Mouse (Mus musculus) midbrain, embryonic 11.5 days (tissue): ENCODE results near the gene Lhpp. TPM values are rescaled to one million over a fixed set of nuclear protein-coding genes. Genes with fewer than 3 reads are reported as not detected.

Experiments
- ATAC-seq: fragments of 200-750 bp; cut with Nextera tagmentation; 2 replicates; pipeline ENCODE4 v1.8.0; 2017; ENCODE audit warnings: moderate TSS enrichment, moderate library complexity; ENCODE audit not compliant: low FRiP score
- DNase-seq: peaks from one replicate; pipeline ENCODE4 v3.0.0; 2015; ENCODE audit warnings: low spot score; ENCODE audit errors: missing footprints
- H3K27ac ChIP-seq: fragments of 300-500 bp; sonication (generic); 2 replicates; pipeline ENCODE4 v1.5.1; 2014; ENCODE audit warnings: low read depth, low read length
- H3K27me3 ChIP-seq: fragments of 300-500 bp; sonication (generic); 2 replicates; pipeline ENCODE4 v1.6.1; 2014; ENCODE audit warnings: mild to moderate bottlenecking, low read length, moderate library complexity, mixed read lengths; ENCODE audit not compliant: control insufficient read depth, insufficient read depth
- H3K36me3 ChIP-seq: fragments of 300-500 bp; sonication (generic); 2 replicates; pipeline ENCODE4 v1.6.1; 2014; ENCODE audit warnings: mild to moderate bottlenecking, low read length, moderate library complexity, mixed read lengths; ENCODE audit not compliant: control insufficient read depth, insufficient read depth
- H3K4me1 ChIP-seq: fragments of 300-500 bp; sonication (generic); 2 replicates; pipeline ENCODE4 v1.6.1; 2014; ENCODE audit warnings: low read length; ENCODE audit not compliant: control insufficient read depth, insufficient read depth
- H3K4me2 ChIP-seq: fragments of 300-500 bp; sonication (generic); 2 replicates; pipeline ENCODE4 v1.6.1; 2014; ENCODE audit warnings: mild to moderate bottlenecking, moderate library complexity
- H3K4me3 ChIP-seq: fragments of 300-500 bp; sonication (generic); 2 replicates; pipeline ENCODE4 v1.5.1; 2014; ENCODE audit warnings: low read depth, low read length
- H3K9ac ChIP-seq: fragments of 300-500 bp; sonication (generic); 2 replicates; pipeline ENCODE4 v1.6.1; 2014; ENCODE audit warnings: low read length
- H3K9me3 ChIP-seq: fragments of 300-500 bp; sonication (generic); 2 replicates; pipeline ENCODE4 v1.6.1; 2016; ENCODE audit warnings: low read length; ENCODE audit not compliant: control insufficient read depth
- WGBS: fragments of 180-500 bp; shearing (Covaris S2); extraction: QIAGEN DNeasy Blood & Tissue Kit; methylation state at CpG from one replicate; pipeline ENCODE4 v1.1.7; 2014; 5-methylcytosine and 5-hydroxymethylcytosine counted together
- polyA plus RNA-seq: library from polyadenylated mRNA; unstranded; fragments of >200 nt; fragmentation: Nextera tagmentation; extraction: Ambion mirVana; gene quantifications from 2 replicates; pipeline ENCODE4 v1.2.1, GENCODE M21; 2014

Gene Lhpp
- polyA plus RNA-seq, 1 experiment from 2014 or later = 20.8 TPM

DNA sequence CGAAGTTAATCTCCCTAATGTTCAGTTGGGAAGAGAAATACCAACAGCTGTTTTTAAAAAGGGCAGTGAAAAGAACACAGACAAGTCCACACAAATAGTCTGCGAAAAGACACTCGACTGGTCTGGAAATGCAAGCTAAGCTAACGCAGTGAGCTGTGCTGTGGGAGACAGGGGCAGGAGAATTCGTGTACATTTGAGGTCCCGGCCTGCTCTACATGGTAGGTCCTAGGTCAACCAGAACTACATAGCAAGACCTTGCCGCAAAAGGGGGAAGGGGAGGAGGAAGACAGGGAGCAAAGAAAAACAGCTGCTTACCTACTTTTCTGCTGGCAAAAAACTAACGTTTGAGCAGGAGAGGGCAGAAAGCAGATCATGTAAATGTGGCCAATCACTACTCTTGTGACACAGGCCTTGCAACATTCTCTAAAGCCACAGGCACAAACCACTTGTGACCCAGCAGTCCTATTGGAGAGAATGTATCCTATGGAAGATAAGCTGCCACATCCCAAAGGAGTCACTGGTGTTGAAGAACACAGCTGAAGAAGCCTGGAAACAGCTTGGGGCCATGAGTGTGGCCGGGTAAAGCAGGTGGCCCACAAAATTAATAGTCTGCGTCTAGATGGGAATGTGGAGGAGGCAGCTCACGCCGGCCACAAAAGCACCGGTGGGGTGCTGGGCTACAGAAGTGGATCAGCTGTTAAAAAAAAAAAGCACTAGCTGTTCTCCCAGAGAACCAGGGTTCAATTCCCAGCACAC, 115.8 kb downstream of the Lhpp start:
- no peak overlapping the region for H3K9ac ChIP-seq
- no peak for DNase-seq
- H3K27me3 ChIP-seq = no peaks in the 10 kb centered on the region
- no peaks in the 10 kb centered on the region for H3K9me3 ChIP-seq
- ATAC-seq = no peak
- WGBS = 85% methylated on average over 13 of the region's 13 CpGs
- H3K4me3 ChIP-seq = no peak overlapping the region
- H3K27ac ChIP-seq = no peak overlapping the region
- H3K4me1 ChIP-seq = peaks cover 4% of the 10 kb centered on the region; the same call in 1 of the 2 replicates
- H3K4me2 ChIP-seq = no peak overlapping the region
- no peaks in the 10 kb centered on the region for H3K36me3 ChIP-seq

- no peaks in the 10 kb centered on the region for H3K36me3 ChIP-seq
- H3K27me3 ChIP-seq = no peaks in the 10 kb centered on the region
- peaks cover 15% of the 10 kb centered on the region for H3K4me1 ChIP-seq
- DNase-seq (no peak), ATAC-seq (no peak)
- no peak overlapping the region for H3K4me2 ChIP-seq
- H3K9ac ChIP-seq = no peak overlapping the region
- H3K9me3 ChIP-seq = no peaks in the 10 kb centered on the region
- WGBS = 78% methylated on average over 4 of the region's 4 CpGs
- no peak overlapping the region for H3K27ac ChIP-seq
- no peak overlapping the region for H3K4me3 ChIP-seq
These were observed 118.8 kb downstream of the Lhpp start for GRCm38 (mm10) chr7:132729093-132729831.

DNA sequence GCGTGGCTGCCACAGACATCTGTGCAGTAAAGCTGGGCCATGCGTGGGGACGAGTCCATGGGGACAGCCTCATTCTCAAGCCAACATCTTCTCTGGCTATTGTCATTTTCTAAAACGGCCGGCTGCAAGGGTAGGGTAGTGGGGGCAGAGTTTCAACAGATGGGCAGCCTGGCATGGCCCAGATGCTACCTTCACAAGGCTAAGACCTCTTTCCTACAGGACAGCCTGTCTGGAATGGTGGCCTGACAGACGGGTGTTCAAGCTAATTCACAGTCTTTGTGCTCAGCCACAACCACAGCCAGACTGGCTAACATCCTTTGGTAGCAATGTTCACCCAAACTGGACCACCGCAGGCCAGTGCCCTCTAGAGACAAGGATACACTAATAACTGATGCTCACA, 120.1 kb downstream of the Lhpp start:
- Histone ChIP-seq H3K27me3 (no peaks in the 10 kb centered on the region), H3K36me3 (no peaks in the 10 kb centered on the region), H3K9ac (no peak overlapping the region), H3K4me1 (peaks cover 15% of the 10 kb centered on the region), H3K27ac (no peak overlapping the region), H3K4me3 (no peak overlapping the region), H3K9me3 (no peaks in the 10 kb centered on the region), H3K4me2 (no peak overlapping the region)
- DNase-seq (no peak), ATAC-seq (no peak)
- WGBS = 85% methylated on average over 7 of the region's 7 CpGs

GRCm38 (mm10) chr7:132731558-132731957, 121.1 kb downstream of the Lhpp start:
- Histone ChIP-seq H3K27me3 (no peaks in the 10 kb centered on the region), H3K9ac (no peak overlapping the region), H3K4me1 (peaks cover 18% of the 10 kb centered on the region), H3K9me3 (no peaks in the 10 kb centered on the region), H3K4me2 (no peak overlapping the region), H3K4me3 (no peak overlapping the region), H3K27ac (0 out of 2 replicates have a peak overlapping the region, but pooled peaks have one; percentile 12), H3K36me3 (no peaks in the 10 kb centered on the region)
- ATAC-seq = 0 out of 2 replicates have a peak, but pooled peaks have one; percentile 4
- DNase-seq = no peak
- WGBS = 41% methylated on average over 6 of the region's 6 CpGs

DNA sequence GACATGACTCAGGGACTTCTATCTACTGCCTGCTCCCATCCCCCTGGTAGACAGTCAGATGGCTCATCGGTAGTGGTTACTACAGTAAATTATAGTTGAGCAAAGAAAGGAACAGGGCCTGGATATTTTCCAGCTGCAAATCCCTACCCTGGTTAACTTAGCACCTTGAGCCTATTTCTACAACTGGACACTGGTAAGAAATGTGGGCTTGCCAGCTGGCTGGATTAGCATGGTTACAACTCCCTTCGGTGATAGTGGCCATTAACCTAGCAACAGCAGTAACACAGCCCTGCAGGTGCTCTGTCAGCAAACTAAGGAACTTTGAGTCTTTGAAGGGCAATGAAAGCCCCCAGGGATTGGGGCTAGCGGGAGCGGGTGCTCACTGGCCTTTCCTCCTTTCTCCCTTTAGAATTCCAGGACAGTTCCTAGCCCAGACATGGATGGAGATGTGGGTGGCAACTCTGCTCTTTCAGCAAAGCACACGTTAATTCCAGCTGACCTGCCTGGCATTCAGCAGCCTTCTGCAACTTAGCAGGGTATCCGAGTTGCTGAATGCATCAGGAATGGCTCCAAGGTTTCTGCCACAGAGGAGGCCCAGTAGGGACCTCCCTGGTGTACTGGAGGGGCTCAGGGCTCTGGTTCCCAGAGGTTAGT, 121.8 kb downstream of the Lhpp start:
- WGBS = 58% methylated on average over 6 of the region's 6 CpGs
- H3K27ac ChIP-seq = peak overlapping the region; percentile 12; the same call in 1 of the 2 replicates
- peak; percentile 43; the same call in 1 of the 2 replicates for ATAC-seq

GRCm38 (mm10) chr7:132733521-132733920, 123.1 kb downstream of the Lhpp start:
- no peaks in the 10 kb centered on the region for H3K9me3 ChIP-seq
- no peak overlapping the region for H3K27ac ChIP-seq
- 72% methylated on average over 6 of the region's 6 CpGs for WGBS
- no peak overlapping the region for H3K9ac ChIP-seq
- H3K4me3 ChIP-seq = no peak overlapping the region
- H3K4me2 ChIP-seq = no peak overlapping the region
- H3K36me3 ChIP-seq = no peaks in the 10 kb centered on the region
- peaks cover 18% of the 10 kb centered on the region for H3K4me1 ChIP-seq
- no peak for ATAC-seq
- no peaks in the 10 kb centered on the region for H3K27me3 ChIP-seq
- no peak for DNase-seq

More for the DNA sequence above, 121.8 kb downstream of the Lhpp start:
- no peaks in the 10 kb centered on the region for H3K27me3 ChIP-seq
- H3K9ac ChIP-seq = no peak overlapping the region
- H3K4me2 ChIP-seq = no peak overlapping the region
- no peak overlapping the region for H3K4me3 ChIP-seq
- no peaks in the 10 kb centered on the region for H3K36me3 ChIP-seq
- no peaks in the 10 kb centered on the region for H3K9me3 ChIP-seq
- peaks cover 18% of the 10 kb centered on the region for H3K4me1 ChIP-seq
- peak; percentile 88 for DNase-seq

GRCm38 (mm10) chr7:132734222-132734621, 123.8 kb downstream of the Lhpp start:
- Histone ChIP-seq H3K9me3 (no peaks in the 10 kb centered on the region), H3K36me3 (no peaks in the 10 kb centered on the region), H3K4me1 (peaks cover 18% of the 10 kb centered on the region), H3K4me2 (no peak overlapping the region), H3K27me3 (no peaks in the 10 kb centered on the region), H3K4me3 (no peak overlapping the region), H3K9ac (no peak overlapping the region), H3K27ac (no peak overlapping the region)
- whole genome bisulfite sequencing = 86% methylated on average over 9 of the region's 9 CpGs
- ATAC-seq (no peak), DNase-seq (no peak)

GRCm38 (mm10) chr7:132735145-132735544, 124.7 kb downstream of the Lhpp start:
- no peaks in the 10 kb centered on the region for H3K36me3 ChIP-seq
- H3K27me3 ChIP-seq = no peaks in the 10 kb centered on the region
- H3K9me3 ChIP-seq = no peaks in the 10 kb centered on the region
- 61% methylated on average over 5 of the region's 5 CpGs for WGBS
- peaks cover 18% of the 10 kb centered on the region for H3K4me1 ChIP-seq
- no peak overlapping the region for H3K4me3 ChIP-seq
- DNase-seq = no peak
- no peak overlapping the region for H3K9ac ChIP-seq
- ATAC-seq = no peak
- no peak overlapping the region for H3K4me2 ChIP-seq
- no peak overlapping the region for H3K27ac ChIP-seq
